Mouse (Mus musculus) kidney, postnatal 14 days (tissue): ENCODE measurements around the gene Atp2a3.

Source experiments
- DNase-seq: peaks from one replicate; pipeline ENCODE4 v3.0.0; 2022; ENCODE audit warnings: mixed read lengths

Gene Atp2a3

GRCm38 (mm10) chr11:73007698-73008481 is 46.9 kb downstream of the Atp2a3 start:
- peak; percentile 68 for DNase-seq

- no peak for DNase-seq
These were observed 47.9 kb downstream of the Atp2a3 start for GRCm38 (mm10) chr11:73008826-73009225.

GRCm38 (mm10) chr11:73009531-73010274 is 48.7 kb downstream of the Atp2a3 start:
- no peak for DNase-seq

- no peak for DNase-seq
These were observed 53.0 kb downstream of the Atp2a3 start for GRCm38 (mm10) chr11:73013981-73014380.

- peak; percentile 53 for DNase-seq
These were observed 53.9 kb downstream of the Atp2a3 start for GRCm38 (mm10) chr11:73014831-73015344.

GRCm38 (mm10) chr11:73015391-73016102 is 54.6 kb downstream of the Atp2a3 start:
- DNase-seq = peak; percentile 42

- DNase-seq = no peak
These were observed 55.1 kb downstream of the Atp2a3 start for GRCm38 (mm10) chr11:73016103-73016420.

- peak; percentile 94 for DNase-seq
These were observed 57.6 kb downstream of the Atp2a3 start, which contains the start of gene Camkk1 for GRCm38 (mm10) chr11:73018471-73019146. TSS of gene Camkk1 (plus strand) at chr11:73019008.

- DNase-seq = peak; percentile 38
These were observed 58.3 kb downstream of the Atp2a3 start for GRCm38 (mm10) chr11:73019147-73019795.

GRCm38 (mm10) chr11:73020953-73021800 is 60.2 kb downstream of the Atp2a3 start:
- no peak for DNase-seq

GRCm38 (mm10) chr11:73023099-73023498 is 62.1 kb downstream of the Atp2a3 start:
- no peak for DNase-seq

- no peak for DNase-seq
These were observed 62.9 kb downstream of the Atp2a3 start for GRCm38 (mm10) chr11:73023827-73024226.

- peak; percentile 57 for DNase-seq
These were observed 63.4 kb downstream of the Atp2a3 start for GRCm38 (mm10) chr11:73024236-73024904.

GRCm38 (mm10) chr11:73026961-73027360 is 66.0 kb downstream of the Atp2a3 start:
- DNase-seq = no peak

GRCm38 (mm10) chr11:73030821-73031498 is 70.0 kb downstream of the Atp2a3 start:
- peak; percentile 94 for DNase-seq

GRCm38 (mm10) chr11:73031536-73031935 is 70.6 kb downstream of the Atp2a3 start:
- no peak for DNase-seq

- no peak for DNase-seq
These were observed 75.1 kb downstream of the Atp2a3 start for GRCm38 (mm10) chr11:73036077-73036476.

GRCm38 (mm10) chr11:73036889-73037288 is 75.9 kb downstream of the Atp2a3 start:
- no peak for DNase-seq

GRCm38 (mm10) chr11:73037691-73038090 is 76.7 kb downstream of the Atp2a3 start:
- no peak for DNase-seq
